Mouse (Mus musculus) small intestine, adult 2 months (tissue): ENCODE measurements around the gene Ltbp4. TPM values are rescaled to one million over a fixed set of nuclear protein-coding genes. Genes with fewer than 3 reads are reported as not detected.

Experiments used
- H3K27ac ChIP-seq: fragments of 200-500 bp; 2 replicates; pipeline ENCODE4 v1.5.1; 2012; ENCODE audit warnings: low read depth, low read length, control low read depth, inconsistent platforms; ENCODE audit not compliant: insufficient read depth
- H3K27me3 ChIP-seq: fragments of 200-500 bp; 2 replicates; pipeline ENCODE4 v1.6.1; 2012; ENCODE audit warnings: mild to moderate bottlenecking, moderate library complexity, low read length, inconsistent platforms; ENCODE audit not compliant: control insufficient read depth, insufficient read depth
- H3K36me3 ChIP-seq: fragments of 200-500 bp; 2 replicates; pipeline ENCODE4 v1.6.1; 2012; ENCODE audit warnings: mild to moderate bottlenecking, low read length, control low read depth, inconsistent platforms; ENCODE audit not compliant: control insufficient read depth, insufficient read depth
- H3K4me1 ChIP-seq: fragments of 200-500 bp; 2 replicates; pipeline ENCODE4 v1.6.1; 2012; ENCODE audit warnings: low read length, inconsistent platforms, mixed read lengths; ENCODE audit not compliant: control insufficient read depth, insufficient read depth, insufficient read length
- H3K4me3 ChIP-seq: fragments of 200-500 bp; 2 replicates; pipeline ENCODE4 v1.5.1; 2012; ENCODE audit warnings: low read depth, mild to moderate bottlenecking, control low read depth, inconsistent platforms, low read length, moderate library complexity
- CTCF ChIP-seq: fragments of 200-500 bp; IDR thresholded peaks from 2 replicates; pipeline ENCODE4 v1.5.1; 2012; ENCODE audit warnings: low read depth, mild to moderate bottlenecking, control low read depth, inconsistent platforms, low read length, moderate library complexity, mixed read lengths; ENCODE audit not compliant: insufficient replicate concordance, insufficient read length; ENCODE audit errors: extremely low read depth
- POLR2A ChIP-seq: fragments of 200-500 bp; IDR thresholded peaks from 2 replicates; pipeline ENCODE4 v1.6.1; 2012; ENCODE audit warnings: low read depth, mild to moderate bottlenecking, control low read depth, inconsistent platforms, low read length, moderate library complexity
- WGBS: fragments of 180-500 bp; shearing (Covaris S2); methylation state at CpG from one replicate; pipeline ENCODE4 v1.1.7; 2018; 5-methylcytosine and 5-hydroxymethylcytosine counted together
- polyA plus RNA-seq: library from polyadenylated mRNA; depleted of rRNA; stranded (reverse); fragments of >200 nt; gene quantifications from 2 replicates; pipeline ENCODE4 v1.2.3, GENCODE M21; 2012

Ltbp4 gene
- polyA plus RNA-seq, 1 experiment = 136 TPM

GRCm38 (mm10) chr7:27308821-27309549, 28.5 kb downstream of the Ltbp4 start:
- no peaks in the 10 kb centered on the region for H3K27me3 ChIP-seq
- no peaks in the 10 kb centered on the region for H3K36me3 ChIP-seq
- no peak overlapping the region for H3K27ac ChIP-seq
- TF ChIP-seq POLR2A (no peak), CTCF (no peak)
- H3K4me1 ChIP-seq = peaks cover 3% of the 10 kb centered on the region
- 15% methylated on average over 28 of the region's 28 CpGs for WGBS
- H3K4me3 ChIP-seq = peak overlapping the region; percentile 28; the same call in 1 of the 2 replicates

GRCm38 (mm10) chr7:27307551-27307950, 29.9 kb downstream of the Ltbp4 start:
- no peak overlapping the region for H3K27ac ChIP-seq
- no peaks in the 10 kb centered on the region for H3K27me3 ChIP-seq
- 84% methylated on average over 9 of the region's 9 CpGs for WGBS
- no peak for TF ChIP-seq CTCF
- no peak for TF ChIP-seq POLR2A
- no peak overlapping the region for H3K4me3 ChIP-seq
- H3K36me3 ChIP-seq = no peaks in the 10 kb centered on the region
- H3K4me1 ChIP-seq = peaks cover 3% of the 10 kb centered on the region

GRCm38 (mm10) chr7:27306161-27307160, 31.0 kb downstream of the Ltbp4 start:
- no peak overlapping the region for H3K27ac ChIP-seq
- H3K27me3 ChIP-seq = no peaks in the 10 kb centered on the region
- no peak for TF ChIP-seq POLR2A
- peak; percentile 61; the same call in 1 of the 2 replicates for TF ChIP-seq CTCF
- H3K4me3 ChIP-seq = no peak overlapping the region
- no peaks in the 10 kb centered on the region for H3K36me3 ChIP-seq
- 65% methylated on average over 24 of the region's 24 CpGs for WGBS
- peaks cover 3% of the 10 kb centered on the region for H3K4me1 ChIP-seq

DNA sequence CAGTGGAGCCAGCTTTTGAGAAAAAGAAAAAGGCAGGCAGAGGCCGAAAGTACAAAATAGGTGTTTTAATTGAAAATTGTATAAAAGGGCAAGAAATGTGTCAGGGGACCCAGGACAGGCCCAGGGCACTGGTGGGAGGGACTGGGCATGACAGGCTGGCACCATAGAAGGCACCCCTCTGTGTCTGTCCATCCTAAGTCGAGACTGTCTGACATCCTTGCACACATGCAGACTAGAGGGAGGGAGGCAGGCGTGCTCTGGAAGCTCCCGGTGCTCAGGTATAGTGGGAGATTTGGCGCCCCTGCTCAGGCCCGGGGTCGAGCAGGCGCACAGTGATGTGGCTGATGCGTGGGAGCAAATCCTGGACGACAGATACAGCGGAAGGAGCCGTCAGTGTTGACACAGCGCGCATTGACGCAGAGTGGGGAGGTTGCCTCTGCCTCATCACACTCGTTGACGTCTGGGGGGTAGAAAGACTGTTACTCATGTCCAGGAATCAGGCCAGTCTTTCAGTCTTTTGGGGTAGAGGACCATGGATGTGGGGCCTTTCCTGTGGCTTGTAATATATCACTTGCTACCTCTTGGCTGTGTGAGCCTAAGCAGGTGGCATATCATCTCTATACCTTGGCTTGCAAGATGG, 32.3 kb downstream of the Ltbp4 start:
- no peak overlapping the region for H3K27ac ChIP-seq
- H3K36me3 ChIP-seq = no peaks in the 10 kb centered on the region
- no peak for TF ChIP-seq CTCF
- no peak for TF ChIP-seq POLR2A
- H3K4me3 ChIP-seq = no peak overlapping the region
- WGBS = 85% methylated on average over 17 of the region's 17 CpGs
- no peaks in the 10 kb centered on the region for H3K27me3 ChIP-seq
- H3K4me1 ChIP-seq = no peaks in the 10 kb centered on the region; the same call in 1 of the 2 replicates

GRCm38 (mm10) chr7:27302172-27302571, 35.3 kb downstream of the Ltbp4 start:
- Histone ChIP-seq H3K36me3 (no peaks in the 10 kb centered on the region), H3K27ac (no peak overlapping the region), H3K4me1 (no peaks in the 10 kb centered on the region), H3K4me3 (no peak overlapping the region), H3K27me3 (no peaks in the 10 kb centered on the region)
- 4% methylated on average over 11 of the region's 11 CpGs for WGBS
- TF ChIP-seq CTCF (peak; percentile 96; the same call in 1 of the 2 replicates), POLR2A (no peak)

DNA sequence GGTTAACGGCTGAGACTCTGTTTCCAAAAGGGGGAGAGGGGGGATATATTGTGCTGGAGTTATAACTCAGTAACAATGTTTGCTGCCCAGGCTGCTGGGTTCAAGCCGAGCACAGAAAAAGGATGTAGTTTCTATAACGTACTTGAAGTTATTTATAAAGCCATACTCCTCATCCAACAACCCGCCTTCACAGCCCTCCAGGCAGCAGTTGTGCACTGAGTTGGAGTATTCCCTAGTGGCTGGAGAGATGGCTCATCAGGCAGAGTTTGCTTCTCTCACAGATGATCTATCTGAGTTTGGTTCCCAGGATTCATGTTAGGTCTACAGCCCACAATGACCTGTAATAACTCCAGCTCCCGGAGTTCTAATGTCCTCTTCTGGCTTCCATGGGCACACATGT, 36.7 kb downstream of the Ltbp4 start:
- H3K4me3 ChIP-seq = no peak overlapping the region
- TF ChIP-seq POLR2A (no peak), CTCF (no peak)
- WGBS = 68% methylated on average over 5 of the region's 5 CpGs
- H3K27ac ChIP-seq = no peak overlapping the region
- no peaks in the 10 kb centered on the region for H3K36me3 ChIP-seq
- peaks cover 1% of the 10 kb centered on the region; the same call in 1 of the 2 replicates for H3K4me1 ChIP-seq
- no peaks in the 10 kb centered on the region for H3K27me3 ChIP-seq

DNA sequence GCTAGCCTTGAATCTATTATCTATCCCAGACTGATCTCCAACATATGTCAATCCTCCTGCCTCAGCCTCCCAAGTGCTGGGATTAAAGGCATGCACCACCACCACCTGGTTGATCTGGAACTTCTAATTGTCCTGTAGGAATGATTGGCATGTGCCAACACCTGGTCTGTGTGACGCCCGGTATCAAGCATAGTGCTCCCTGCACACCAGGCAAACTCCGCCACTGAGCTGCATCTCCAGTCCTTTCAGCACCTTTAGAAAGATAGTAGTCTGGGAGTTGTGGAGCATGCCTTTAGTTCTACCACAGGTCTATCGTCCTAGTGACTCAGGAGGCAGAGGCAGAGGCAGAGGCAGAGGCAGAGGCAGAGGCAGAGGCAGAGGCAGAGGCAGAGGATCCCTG, 37.1 kb downstream of the Ltbp4 start:
- H3K27me3 ChIP-seq = no peaks in the 10 kb centered on the region
- H3K27ac ChIP-seq = no peak overlapping the region
- no peak for TF ChIP-seq CTCF
- no peak for TF ChIP-seq POLR2A
- no peak overlapping the region for H3K4me3 ChIP-seq
- 64% methylated on average over 4 of the region's 4 CpGs for WGBS
- H3K36me3 ChIP-seq = no peaks in the 10 kb centered on the region
- H3K4me1 ChIP-seq = peaks cover 2% of the 10 kb centered on the region; the same call in 1 of the 2 replicates
